Mouse (Mus musculus) B cell, adult 2 months (primary cell): Measurements from ENCODE around the gene Sptbn1.

Experiments used
- DNase-seq, 2 experiments: peaks; one replicate each; pipeline ENCODE4 v3.0.0; 2022

Sptbn1 gene

DNA sequence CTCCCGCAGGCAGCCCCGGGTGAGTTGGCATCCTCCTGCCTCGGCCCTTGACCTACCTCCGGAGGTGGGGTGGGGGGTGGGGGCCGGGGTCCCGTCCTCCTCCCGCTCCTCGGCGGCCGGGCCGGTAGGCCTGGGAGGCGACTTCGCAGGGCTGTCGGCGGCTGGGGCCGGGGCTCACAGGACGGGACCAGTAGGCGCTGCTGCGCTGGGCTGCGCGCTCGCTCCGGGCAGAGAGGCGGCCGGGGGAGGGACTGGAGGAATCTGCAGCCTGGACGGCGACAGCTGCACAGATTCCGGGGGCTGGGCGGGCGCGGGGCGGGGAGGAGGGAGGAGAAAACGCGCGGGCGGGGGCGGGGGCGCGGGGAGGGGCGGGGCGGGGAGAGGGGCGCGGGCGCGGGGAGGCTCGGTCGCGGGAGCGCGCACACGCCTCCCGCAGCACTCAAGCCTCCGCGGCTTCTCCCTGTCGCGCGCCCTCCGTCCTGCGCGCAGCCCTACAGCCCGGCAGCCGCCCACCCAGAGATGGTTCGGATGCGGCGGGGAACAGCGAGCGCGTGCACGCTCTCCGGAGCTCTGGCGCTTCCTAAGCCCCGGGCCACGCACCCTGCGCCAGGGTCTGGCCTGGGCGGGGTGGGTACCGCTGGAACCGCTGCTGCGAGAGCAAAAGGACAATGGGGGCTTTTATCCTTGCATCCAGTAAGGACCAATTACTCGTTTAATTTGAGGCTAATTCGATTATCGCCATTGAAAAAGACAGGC lies at the start of gene Sptbn1:
Gene Sptbn1, minus strand, starts transcription at position 284 of the 756 bp plus-strand sequence.
- DNase-seq, result peak; percentile 26 to 45

DNA sequence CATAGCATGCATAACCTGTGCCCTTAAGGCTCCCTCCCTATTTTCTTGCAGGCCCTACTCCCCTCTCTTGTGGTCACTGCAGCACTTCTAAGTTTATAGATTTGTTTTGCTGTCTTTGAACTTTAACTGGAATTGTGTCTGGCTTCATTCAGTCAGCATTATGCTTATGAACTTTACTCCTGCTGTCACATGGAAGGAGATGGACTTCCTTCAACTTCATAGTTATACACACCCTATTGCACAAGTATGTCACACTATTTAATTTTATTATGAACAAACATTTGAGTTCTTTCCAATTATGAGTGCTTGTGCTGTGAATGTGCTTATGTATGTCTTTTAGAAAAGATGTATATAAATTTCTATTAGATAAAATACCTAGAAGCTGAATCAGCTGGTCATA lies 26.3 kb upstream of the Sptbn1 start:
- no peak for DNase-seq

GRCm38 (mm10) chr11:30292221-30293160 lies 24.5 kb upstream of the Sptbn1 start:
- no peak for DNase-seq

- no peak for DNase-seq
Measured at GRCm38 (mm10) chr11:30291155-30291554, 23.2 kb upstream of the Sptbn1 start.

DNA sequence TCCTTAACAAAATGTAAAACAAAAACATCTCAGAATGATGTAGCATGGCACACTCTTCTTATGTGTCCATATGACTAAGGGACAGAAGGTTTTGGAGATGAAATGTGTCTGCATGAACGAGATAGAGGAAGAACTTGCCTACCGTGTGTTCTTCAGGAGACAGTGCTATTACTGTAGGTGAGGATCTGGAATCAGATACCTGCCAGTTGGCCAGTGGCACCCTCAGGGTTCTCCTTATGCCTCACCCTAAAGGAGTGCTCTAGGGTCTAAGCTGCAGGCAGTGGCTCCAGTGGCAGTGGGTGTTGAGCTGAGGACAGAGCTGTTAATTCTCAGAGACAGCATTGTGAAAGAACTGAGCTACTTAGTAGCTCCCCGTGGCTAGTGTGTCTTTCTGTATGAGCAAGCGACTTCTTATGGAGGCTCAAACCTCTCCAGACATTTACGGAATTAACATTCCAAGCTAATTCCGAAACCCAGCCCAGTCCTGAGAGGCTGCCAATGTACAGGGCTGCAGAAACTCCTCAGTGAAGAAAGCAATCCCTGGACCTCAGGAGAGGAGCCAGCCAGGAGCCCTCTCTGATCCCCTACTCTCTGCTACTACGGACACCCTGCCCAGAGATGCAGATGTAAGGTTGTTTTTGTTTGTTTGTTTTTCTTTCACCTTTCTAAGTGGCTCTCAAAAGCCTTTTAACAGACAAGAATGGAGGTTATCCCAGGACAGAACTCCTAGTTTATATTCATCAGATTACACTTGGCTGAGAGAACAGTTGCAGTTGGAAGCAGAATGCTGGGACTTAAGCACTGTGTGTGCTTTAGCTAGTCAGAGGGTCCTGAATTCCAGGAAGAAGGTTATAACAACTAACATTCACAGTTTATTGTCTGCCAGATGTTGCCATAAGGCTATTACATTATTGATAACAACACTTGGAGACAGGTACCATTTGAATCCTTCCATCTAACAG lies 21.8 kb upstream of the Sptbn1 start:
- DNase-seq, result no peak

GRCm38 (mm10) chr11:30288075-30288474 lies 20.1 kb upstream of the Sptbn1 start:
- no peak for DNase-seq

GRCm38 (mm10) chr11:30283710-30284109 lies 15.7 kb upstream of the Sptbn1 start:
- no peak for DNase-seq

GRCm38 (mm10) chr11:30281096-30281495 lies 13.1 kb upstream of the Sptbn1 start:
- no peak for DNase-seq

- no peak for DNase-seq
Measured at GRCm38 (mm10) chr11:30279278-30279677, 11.3 kb upstream of the Sptbn1 start.

- DNase-seq, result no peak
Measured at GRCm38 (mm10) chr11:30275436-30276031, 7.6 kb upstream of the Sptbn1 start.

- DNase-seq, result no peak
Measured at GRCm38 (mm10) chr11:30269524-30269923, 1.5 kb upstream of the Sptbn1 start.

DNA sequence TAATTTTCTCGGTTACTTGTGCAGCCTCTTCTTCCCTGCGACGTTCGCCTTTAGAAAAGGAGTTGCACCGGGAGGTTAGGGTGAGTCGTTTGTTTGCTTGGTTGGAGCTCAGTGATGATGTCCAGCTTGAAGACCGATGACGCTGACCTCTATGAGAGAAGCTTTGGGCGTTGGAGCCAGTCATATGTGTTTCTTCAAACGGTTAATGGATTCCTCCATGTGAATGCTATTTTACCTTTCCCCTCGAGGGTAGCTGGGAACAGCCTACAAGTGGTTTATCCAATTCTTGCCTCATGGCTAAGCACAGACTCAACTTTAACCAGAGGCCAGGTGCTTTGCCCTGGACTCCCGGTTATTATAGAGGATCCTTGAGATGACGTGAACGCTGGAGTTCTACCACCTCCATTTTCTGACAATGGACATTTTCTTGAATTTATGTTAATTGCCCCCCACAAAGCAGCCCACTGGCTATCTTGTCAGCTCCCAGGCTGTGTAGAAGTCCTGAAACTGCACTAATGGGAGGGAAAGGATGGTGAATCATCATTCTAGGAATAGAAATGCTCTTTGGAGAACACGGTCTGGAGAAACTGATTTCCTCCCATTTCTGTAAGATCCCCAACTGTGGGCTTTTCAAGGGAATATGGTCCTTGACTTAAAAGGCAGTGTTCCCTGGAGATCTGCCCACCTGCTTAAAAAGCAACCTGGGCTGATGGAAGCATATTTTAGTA lies 837 bp upstream of the Sptbn1 start:
- no peak for DNase-seq

DNA sequence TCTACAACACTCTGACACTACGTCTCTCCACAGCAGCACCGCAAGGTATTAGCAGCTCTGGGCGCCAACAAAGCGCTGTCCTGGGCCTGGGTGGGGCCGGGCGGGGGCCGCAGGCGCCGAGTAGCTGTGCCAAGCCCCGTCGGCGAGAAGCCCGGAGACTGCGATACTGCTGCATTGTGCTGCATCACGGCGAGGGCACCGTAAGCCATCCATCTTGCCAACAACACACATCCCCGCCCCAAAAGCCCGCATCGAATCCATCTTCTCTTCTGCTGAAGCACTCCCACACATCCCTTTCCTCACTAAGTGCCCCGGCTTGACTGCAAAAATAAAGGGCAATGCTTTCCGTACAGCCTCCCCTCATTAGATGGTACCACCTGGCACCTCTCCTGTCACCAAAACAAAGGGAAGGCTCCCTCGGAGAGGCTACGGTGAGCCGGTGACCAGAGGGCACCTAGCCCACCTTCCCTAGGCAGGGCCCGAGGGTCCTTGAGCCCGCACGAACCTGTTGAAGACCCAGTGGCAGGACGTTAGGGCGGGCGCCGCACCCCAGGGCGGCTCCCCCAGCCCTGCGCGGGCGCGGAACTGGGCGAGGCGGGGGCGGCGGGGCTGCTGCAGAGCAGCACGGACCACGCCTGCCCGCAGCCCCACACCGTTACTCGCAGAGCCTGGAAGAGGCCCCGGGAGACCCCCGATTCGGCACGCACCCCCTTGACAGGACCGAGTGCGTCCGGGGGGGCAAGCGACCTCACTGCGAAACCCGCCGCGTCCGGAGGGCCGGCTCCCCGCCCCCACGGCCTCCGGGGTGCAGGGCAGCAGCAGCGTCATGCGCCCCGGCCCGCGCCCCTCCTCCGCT lies 711 bp downstream of the Sptbn1 start:
- peak; percentile 39 to 48 for DNase-seq

- no peak for DNase-seq
Measured at GRCm38 (mm10) chr11:30266691-30267035, 1.3 kb downstream of the Sptbn1 start.

DNA sequence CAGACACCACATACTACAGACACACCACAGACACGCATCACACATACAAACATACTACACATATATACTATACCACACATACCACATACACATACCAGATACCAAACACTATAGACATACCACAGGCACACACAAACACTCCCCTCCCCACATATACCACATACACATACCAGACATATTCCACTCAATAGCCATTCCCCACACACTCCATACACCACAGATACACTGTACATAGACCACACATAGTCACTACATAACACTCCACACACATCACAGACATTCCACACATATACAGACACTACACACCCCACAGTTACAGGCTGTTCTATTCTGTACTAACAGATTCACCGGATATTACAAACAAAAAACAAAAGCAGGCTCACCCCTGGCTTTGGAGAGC lies 2.3 kb downstream of the Sptbn1 start:
- no peak for DNase-seq

DNA sequence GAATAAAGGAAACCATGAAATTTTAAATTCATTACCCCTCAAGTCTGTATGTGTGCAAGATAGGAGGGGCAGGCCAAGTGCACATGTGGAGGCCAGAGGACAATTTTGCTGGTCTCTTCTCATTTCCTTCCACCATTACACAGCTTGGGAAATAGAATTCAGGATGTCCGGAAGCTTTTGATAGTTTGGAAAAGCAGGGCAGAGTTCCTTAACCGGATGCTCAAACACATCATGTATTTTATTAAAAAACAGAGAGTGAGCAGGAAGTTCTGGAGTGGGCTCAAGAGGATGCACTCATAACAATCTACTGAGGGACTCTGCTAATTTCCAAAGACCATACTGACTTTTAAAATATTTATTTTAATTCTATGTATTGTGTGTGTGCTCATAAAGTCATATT lies 4.3 kb downstream of the Sptbn1 start:
- DNase-seq, result no peak

GRCm38 (mm10) chr11:30258739-30259350 lies 9.1 kb downstream of the Sptbn1 start:
- DNase-seq, result no peak

DNA sequence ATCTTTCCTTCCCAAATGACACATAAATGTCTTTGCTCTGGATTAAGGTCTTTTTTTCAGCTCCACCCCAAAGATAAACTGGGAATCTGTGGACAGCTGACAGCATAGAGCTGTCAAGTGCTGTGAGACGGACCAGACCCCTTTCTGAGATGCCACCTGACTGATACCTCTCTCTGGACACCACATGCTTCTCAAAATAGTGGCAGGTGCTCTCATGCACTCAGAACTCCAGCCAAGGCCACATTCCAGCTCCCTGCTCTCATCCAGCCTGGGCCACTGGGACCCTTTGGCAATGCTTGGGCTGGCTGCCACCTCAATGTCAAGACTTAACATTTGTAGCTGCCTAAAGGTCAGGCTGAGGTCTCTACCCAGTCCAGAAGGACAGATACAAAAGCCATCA lies 10.2 kb downstream of the Sptbn1 start:
- DNase-seq, result no peak

- no peak for DNase-seq
Measured at GRCm38 (mm10) chr11:30257085-30257484, 10.9 kb downstream of the Sptbn1 start.

- no peak for DNase-seq
Measured at GRCm38 (mm10) chr11:30256491-30256890, 11.5 kb downstream of the Sptbn1 start.
